Mouse (Mus musculus) MN1 (cell line): ENCODE results near the gene Fyco1.
"Not testable (repeated sequence)": the region's sequence is repeated elsewhere in the genome, so short reads cannot be mapped to it uniquely, and the experiment has no call there.

Experiments
- DNase-seq: peaks from one replicate; pipeline ENCODE4 v3.0.0-alpha.2; 2016; ENCODE audit warnings: low spot score

The Fyco1 gene

DNA sequence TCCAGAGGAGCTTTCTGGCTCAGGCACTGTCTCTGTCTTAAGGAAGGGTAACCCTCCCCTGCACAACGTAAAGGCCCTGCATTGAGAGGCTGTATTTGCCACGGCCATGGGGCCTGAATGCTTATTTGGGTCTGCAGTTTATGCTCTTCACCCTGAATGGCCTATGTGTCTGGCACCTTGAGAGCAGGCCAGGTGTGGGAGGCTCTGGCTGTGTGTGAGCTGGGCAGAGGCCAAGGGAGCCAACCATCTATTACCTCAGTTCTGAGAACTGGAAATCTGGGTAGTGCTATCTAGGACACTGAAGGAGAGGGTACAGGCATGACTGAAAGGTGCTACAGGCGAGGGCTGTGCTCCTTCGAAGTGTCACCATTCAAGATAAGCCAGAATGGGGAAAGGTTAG lies 36.9 kb downstream of the Fyco1 start:
- DNase-seq: no peak

DNA sequence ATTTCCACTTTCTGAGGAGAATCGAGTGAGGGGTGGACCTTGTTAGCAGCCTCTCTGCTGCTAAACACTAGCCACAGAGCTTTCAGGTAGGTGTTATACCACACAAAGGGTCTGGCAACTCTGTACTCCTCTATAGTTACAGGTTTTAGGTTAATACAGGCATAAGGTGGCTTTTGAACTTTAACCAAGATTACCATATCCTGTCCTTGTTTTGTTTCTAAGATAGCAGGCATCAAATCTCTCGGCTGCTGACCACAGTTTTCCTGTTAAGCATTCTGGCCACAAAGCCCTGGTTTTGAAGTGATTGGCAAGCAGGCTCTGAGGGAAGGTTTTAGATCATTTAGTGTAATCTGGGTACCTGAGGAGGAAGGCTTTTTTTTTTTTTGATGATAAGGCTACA lies 37.4 kb downstream of the Fyco1 start:
- DNase-seq: no peak

DNA sequence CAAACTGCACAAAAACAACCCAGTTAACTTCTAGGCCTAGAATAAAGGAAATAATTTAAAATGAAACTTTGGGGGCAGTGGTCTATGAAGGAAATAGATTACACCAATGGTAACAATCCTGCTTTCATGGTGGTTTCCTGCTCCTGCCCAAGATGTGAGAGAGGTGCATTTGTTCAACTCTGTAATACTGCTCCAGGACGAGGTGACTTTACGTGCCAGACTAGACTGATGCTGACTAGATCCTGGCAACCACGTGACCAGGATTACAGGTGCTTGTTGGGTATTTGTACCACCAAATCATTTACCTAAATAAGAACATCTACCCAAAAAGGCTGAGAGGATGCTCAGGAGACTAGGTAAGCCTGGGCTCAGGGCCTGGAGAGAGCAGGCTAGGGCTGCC lies 39.9 kb downstream of the Fyco1 start:
- no peak for DNase-seq

DNA sequence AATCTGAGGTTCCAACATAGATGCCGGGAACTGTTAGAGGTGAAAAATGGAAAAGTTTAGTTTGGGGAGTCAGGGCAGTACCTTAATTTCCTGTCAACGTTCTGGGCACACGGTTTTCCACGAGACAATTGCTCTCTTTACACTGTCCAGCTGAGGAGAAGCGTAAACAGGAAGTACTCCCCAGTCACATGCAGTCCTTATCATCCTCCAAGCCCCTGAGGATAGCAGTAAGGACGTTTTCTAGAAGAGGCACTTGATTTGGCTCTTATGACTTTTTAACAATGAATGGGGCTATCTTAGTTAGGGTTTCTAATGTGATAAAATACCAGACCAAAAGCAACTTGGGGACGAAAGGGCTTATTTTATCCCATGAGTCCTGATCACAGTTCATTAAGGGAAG lies 43.1 kb downstream of the Fyco1 start:
- no peak for DNase-seq

DNA sequence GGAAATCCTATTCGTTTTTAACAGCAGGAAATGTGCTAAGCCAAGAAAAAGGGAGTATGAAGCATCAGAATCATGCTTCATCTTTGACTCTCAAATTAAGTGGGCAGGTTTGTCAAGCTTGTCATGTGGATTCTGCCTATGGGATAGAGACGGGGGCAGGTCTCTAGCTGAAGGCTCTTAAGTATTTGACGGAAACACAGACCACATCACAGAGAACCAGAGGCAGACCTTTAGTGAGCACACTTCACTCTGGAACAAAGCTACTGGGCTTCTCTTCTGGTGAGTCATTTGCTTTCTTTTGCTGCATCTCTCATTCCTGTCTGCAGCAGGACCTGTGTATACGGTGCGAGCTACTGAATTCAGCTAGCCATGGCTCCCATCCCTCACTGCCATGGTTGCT lies 45.4 kb downstream of the Fyco1 start, which contains the start of gene Cxcr6:
TSS of gene Cxcr6 (plus strand) at position 209 of the 400 bp plus-strand sequence.
- DNase-seq: no peak

DNA sequence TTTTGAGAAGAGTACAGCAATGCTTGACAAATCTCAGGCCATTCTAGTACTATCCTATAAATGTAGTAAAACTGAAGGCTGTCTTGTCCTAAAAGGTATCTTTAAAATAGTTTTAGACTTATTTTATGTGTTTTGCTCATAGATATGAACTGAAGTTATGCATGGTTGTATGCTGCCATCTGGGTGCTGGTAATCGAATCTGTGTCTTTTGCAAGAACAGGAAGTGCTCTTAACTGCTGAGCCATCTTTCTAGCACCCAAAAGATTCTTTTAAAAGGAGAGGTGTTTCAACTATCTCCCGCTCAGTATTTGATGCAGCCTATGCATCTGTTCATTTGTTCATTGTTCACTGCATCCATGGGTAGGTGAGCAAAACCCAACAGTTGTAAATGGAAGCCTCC lies 46.5 kb downstream of the Fyco1 start:
- no peak for DNase-seq

DNA sequence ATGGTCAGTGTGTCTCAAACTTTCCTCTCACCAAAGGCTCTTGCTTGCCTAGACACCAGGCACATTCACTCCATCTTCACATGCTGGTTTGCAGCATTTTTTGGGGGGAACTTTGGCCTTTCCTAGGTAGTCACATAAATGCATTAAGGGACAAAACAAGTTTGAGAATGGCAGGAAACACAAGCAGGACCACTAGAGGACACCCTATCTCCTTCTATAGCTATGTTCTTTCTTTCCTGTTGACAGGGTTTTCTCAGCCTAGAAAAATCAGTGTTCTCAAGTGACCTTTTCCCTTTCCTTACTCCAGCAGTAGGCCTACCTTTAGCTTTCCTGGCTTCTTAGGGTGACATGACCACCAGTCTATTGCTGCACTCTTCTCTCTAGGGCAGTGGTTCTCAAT lies 48.8 kb downstream of the Fyco1 start:
- no peak for DNase-seq

DNA sequence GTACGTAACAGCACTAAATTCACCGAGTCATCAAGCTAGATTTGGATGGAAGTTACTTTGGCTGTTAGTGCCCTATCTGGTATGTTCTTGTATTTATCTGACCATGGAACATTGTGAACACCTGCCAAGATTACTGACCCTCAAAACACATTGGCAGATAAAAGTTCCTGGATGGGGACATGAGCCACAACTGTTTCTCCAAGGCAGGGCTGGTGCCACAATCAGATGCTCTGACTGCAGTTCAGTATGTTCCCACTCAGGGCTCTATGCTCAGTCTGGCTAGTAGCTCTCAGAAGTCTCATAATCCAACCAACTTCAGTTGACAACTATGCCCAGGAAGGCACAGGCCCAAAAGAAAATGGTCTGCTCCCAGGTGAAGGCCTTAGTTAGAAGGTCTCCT lies 49.3 kb downstream of the Fyco1 start:
- no peak for DNase-seq

DNA sequence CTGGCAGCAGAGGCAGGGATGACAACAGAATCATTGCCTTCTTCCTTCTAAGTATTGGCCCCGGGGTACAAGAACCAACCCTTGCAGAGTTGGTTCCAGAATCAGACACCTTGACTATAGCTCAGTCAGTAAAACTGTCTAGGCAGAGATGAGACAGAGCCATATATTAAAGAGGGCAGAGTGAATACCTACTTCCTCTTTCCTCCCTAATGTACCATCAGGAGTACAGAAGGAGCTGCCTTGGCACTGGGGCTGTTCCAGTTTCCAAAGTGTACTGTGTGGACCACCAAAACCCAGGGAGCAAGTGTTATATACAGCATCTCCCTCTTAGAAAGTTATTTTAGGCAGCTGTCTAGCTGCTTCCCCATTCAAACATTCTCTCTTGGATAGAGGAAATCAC lies 50.2 kb downstream of the Fyco1 start:
- DNase-seq: no peak

DNA sequence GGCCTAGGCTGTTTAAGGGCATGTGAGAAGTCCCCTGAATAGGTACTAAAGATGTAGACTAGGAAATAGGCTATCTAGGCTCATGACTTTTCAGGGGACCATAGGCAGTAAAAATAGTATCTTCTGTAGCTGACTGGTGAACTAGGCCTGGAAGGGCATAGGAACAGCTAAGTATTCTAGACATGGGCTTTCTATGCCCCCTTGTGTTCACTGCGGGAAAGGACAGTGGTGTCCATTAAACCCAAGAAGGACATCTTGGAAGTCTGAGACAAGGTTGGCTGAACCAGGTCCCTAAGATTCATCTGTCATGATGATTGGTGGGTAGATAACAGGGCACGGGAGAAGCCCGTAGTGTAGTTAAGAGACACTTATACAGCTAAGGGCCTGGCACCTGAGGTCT lies 55.5 kb downstream of the Fyco1 start:
- DNase-seq: peak; percentile 42

DNA sequence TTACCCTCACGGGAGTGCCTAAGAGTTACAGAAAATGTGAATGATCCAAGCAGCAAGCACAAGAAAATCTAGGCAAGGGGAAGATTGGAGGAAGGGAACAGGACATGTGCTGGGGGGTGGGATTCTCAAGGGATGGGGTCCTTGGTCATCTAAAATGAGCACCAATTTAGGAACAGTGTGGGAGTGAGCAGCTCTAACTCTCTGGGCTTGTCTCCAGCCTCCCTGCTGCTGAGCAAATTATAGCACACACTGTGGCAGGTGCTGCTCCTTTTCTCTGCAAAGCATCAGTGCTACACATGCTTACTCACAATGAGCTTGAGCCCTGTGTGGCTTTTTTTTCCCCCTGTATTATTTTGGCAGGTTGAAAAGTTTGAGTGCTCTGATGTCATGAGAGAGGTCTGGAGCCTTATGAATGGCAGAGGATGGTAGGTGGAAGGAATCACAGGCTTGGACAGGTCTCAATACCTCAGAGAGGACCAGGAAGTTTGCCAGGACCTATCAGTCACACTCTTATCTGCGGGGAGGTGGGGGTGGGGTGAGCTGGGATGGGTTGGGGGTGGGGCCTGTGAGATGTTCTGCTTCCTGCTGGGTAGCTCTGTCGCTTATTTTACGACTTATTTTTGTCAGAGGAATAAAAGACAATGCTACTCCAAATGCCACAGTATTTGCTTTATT lies 62.7 kb downstream of the Fyco1 start:
- no peak for DNase-seq

DNA sequence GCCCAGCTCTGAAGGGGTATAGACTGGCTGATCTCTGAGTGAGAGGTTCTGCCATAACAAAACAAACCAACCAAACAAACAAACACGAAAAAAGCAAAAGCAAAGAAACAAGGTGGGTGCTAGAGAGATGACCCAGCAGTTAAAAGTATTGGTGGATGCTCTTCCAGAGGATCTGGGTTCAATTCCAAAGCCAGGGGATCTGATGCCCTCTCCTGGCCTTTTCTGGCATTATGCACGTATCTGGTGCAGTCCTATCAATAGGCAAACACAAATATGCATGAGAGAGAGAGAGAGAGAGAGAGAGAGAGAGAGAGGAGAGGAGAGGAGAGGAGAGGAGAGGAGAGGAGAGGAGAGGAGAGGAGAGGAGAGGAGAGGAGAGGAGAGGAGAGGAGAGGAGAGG lies 78.4 kb downstream of the Fyco1 start:
- not testable (repeated sequence) for DNase-seq

DNA sequence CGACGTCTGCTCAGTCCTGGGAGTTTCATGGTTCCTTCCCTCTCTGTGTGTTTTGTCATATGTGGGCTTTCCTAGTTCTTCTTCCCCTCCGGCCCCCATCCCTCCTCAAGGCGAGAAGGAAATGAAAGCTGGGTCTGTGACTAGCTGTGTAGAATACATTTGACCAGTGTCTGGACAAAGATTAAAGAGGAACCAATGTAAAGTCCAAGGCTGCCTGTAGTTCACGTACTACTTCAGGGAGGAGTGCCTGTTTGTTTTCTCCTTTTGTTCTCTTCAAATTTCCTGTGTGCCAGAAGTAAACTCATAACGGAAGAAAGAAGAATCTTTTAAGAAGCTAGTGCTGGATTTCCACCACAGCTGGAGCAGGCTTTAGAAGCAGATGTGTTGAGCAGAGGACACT lies 82.2 kb downstream of the Fyco1 start:
- DNase-seq: no peak

DNA sequence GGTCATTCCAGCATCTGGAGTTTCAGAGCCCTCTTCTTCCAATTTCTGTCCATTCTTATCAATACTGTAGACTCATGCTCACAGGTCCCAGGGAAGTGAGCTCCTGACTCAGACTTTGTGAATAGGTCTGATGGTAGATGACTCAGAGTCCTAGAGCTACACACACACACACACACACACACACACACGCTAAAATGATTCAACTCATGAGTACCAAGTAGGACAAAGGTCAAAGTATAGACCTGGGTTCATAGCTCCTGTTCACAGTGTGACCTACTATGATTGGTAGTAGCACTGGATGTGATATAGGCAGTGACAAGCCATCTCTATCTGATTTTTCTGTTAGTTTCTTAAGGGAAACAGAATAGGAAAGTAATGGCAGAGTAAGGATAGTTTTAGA lies 83.3 kb downstream of the Fyco1 start:
- no peak for DNase-seq

DNA sequence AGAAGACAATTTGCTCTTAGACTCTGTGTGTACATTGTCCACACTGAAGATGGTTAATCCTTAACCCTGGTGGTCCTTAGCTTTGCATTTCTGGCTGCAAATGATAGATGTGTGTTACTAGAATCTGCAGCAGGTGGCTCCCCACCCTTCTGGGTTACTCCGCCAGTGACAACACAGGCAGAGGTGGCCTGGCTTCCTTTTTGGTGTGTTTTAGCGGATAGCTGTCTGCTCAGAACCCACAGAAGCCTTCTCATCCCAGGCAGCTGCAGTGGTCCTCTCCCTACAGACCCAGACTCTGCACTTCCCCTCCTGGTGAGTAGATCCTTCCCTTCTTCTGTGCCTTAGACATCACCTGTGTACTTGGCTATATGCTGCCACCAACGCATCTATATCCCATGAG lies 84.7 kb downstream of the Fyco1 start:
- no peak for DNase-seq

DNA sequence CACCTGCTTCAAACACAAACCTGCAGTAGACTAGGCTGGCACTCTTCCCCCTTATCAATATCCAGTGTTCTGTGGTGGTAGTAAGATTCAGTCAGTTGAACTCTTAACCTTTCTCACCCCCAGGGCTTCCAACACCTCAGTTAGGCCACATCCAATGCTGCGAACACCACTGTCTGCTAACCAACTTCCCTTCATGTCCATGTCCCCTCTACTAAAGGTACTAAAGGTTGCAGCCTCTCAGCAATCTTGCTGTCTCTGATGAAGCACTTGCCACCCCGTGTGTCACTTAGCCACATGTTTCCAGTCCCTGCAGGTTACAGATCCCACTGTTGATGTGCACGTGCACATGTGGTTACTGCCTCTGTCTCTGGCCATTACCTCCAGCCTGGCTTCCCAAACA lies 87.9 kb downstream of the Fyco1 start:
- no peak for DNase-seq

DNA sequence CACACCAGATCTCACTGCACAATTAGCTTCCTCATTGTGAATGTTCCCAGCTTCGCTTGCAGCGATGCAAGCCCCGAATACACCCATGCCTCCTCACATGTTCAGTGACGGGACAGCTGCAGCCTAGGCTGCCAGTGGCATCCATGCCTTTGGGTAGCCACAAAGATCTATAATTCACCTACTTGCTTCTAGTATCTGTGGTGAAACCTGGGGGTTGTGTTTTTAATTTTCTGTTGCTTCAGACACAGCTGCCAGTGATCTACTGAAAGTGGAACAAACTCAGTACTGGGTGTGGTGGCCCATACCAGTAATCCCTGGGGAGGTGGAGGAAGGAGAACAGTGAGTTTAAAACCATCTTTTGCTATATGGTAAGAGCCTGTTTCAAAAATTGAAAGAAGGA lies 88.8 kb downstream of the Fyco1 start:
- no peak for DNase-seq

DNA sequence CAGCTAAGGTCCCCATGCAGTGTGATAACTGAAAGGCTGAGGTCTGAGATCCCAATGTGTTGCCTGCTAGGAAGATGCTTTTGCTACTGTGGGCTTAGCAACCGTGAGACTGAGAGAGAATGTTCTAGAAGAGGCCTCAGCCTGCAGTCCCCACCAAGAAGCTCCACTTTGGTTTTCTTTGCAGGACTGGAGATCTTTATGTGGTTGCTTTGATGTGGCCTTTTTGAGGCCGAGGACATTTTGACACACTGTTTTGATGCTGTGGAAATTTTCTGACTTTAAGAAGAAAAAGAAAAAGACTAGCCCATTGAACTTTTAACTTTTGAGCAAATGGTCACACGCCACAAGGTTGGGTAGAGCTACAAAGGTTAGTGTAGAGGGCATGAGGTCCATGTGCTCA lies 90.9 kb downstream of the Fyco1 start:
- DNase-seq: no peak

DNA sequence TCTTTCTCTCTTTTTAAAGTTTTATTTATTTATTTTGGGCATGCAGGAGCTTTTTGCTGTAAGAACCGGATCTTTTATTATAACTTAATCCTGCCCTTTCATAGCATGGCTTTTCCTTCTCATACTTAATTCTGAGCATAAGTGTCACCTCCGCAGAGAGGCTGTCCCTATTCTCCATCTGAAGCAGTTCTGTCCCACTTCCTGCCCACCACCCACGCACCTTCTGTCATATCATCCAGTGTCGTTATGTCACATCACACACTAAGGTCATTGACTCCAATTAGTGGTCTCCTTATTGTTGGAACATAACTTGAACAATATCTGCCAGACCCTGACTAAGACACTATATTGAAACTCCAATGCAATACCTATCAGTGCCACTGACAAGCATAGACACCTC lies 93.1 kb downstream of the Fyco1 start:
- no peak for DNase-seq

DNA sequence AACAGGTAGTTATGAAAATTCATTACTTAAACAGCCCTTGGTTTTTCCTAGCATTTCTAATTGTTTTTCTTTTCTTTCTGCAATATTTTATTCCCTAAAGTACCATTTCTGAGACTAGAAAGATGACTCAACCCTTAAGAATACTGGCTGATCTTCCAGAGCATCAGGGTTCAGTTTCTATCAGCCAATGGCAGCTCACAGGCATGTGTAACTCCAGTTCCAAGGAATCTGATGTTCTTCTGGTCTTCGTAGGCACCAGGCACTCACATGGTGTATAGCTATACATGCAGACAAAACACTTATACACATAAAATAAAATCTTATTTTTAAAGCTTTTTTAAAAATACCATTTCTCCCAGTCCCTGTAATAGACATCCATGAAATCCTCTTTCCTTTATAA lies 93.5 kb downstream of the Fyco1 start:
- DNase-seq: no peak

DNA sequence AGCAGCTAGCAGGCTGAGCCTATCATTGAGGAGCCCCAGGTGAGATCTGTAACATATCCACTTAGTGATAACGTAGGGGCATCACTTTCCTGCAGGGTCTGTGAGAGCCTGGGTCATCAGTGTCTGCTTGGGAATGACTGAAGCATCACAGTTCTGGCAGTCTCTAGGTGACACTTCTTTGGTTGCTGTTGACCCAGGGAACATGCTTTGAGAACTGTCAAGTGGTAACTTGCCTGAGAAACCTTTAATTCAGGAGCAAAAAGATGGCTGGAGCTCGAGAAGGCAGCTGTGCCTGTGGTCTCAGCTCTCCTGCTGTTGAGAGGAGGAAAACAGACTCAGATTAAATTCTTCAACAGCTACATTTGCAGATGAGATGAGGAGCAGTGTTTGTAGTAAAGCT lies 94.4 kb downstream of the Fyco1 start:
- no peak for DNase-seq

DNA sequence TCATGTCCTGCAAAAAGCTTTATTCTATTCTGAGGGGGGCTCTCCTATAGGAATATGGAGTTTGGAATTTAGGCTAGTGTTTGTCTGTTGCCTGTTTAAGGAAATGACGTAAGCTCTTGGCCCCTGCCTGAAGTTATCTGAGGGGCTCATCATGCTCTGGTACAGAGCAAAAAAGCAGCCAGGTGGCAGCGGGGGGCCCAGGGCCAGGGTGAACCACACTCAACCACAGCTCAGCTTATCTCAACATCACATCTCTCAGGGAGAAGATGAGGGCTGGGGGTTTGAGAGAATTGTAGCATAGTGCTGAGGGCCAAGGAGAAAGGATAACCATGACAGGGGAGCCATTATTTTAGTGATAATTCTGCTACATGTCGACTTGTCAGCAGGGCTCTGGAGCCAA lies 94.9 kb downstream of the Fyco1 start:
- no peak for DNase-seq

DNA sequence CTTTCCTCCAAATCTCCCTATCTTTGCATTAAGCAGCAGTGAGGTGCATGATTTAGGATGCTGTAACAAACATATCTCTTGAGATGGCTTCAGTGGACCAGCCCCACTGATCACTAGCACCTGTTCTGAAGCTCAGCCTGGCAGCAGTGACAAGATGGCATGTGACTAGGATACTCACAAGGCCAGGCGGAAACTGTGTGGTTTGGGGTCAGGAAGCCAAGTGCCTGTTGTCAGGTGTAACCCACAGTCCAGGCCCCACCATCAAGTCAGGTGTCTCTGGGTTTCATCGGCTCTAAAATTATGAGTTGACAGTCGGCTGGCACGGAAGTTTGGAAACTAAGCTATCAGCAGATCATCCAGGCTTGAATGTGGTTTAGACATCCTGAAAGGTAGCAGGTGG lies 97.4 kb downstream of the Fyco1 start:
- DNase-seq: no peak

DNA sequence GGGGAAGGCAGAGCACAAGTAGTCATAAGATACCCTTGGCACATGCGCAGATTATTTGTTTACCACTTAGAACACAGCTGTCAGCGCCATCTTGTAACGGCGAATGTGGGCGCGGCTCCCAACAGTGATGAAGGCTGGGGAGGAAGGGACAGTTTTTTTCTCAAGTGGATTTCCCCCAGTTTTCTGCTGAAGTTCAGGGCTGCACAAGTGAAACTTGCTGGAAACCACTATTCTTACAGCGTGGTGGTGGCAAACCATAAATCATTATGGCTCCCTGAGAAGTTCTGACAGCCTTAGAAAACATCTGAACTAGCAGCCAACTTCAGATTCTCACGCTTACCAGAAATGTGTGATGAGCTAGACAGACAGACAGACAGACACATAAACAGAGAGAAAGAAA lies 102.0 kb downstream of the Fyco1 start:
- not testable (repeated sequence) for DNase-seq

DNA sequence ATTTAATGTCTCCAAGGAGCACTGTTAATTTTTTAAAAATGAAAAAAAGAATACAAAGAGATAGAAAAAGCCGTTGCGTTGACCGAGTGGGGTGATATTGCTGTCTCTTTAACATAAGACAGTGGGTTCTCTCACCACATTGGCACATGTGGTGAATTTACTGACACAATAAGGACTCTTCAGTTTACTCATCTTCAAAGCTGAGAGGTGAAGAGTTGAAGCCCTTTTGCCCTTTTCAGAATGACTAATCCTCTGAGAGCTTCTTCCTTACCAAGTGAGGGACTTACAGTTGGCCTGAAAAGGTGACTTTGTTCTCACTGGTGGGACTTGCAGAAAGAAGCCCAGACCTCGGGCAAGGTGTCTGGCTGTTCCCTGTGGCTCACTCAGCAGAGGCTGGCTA lies 110.9 kb downstream of the Fyco1 start:
- DNase-seq: no peak
